Mouse (Mus musculus) urinary bladder, postnatal 14 days (tissue): ENCODE data around the gene Slc11a1.

ENCODE experiments used
- DNase-seq: peaks from one replicate; pipeline ENCODE4 v3.0.0; 2021; ENCODE audit warnings: low spot score

Gene Slc11a1

GRCm38 (mm10) chr1:74411753-74412325 lies 36.8 kb downstream of the Slc11a1 start:
- no peak for DNase-seq

GRCm38 (mm10) chr1:74412711-74413110 lies 37.7 kb downstream of the Slc11a1 start:
- no peak for DNase-seq

- DNase-seq, result no peak
Observed at GRCm38 (mm10) chr1:74415143-74415542, 40.1 kb downstream of the Slc11a1 start.

- no peak for DNase-seq
Observed at GRCm38 (mm10) chr1:74418747-74419439, 43.9 kb downstream of the Slc11a1 start.

- no peak for DNase-seq
Observed at GRCm38 (mm10) chr1:74419440-74419794, 44.4 kb downstream of the Slc11a1 start.

GRCm38 (mm10) chr1:74423147-74423546 lies 48.2 kb downstream of the Slc11a1 start:
- DNase-seq, result no peak

GRCm38 (mm10) chr1:74425845-74426244 lies 50.9 kb downstream of the Slc11a1 start:
- DNase-seq, result no peak

GRCm38 (mm10) chr1:74433220-74433619 lies 58.2 kb downstream of the Slc11a1 start:
- DNase-seq, result no peak

- no peak for DNase-seq
Observed at GRCm38 (mm10) chr1:74434596-74434995, 59.6 kb downstream of the Slc11a1 start.

- no peak for DNase-seq
Observed at GRCm38 (mm10) chr1:74435563-74435962, 60.6 kb downstream of the Slc11a1 start.
